Mouse (Mus musculus) bone marrow macrophage, adult 2 months (primary cell): ENCODE data around the gene Uqcrq.

Source experiments
- CTCF ChIP-seq: IDR thresholded peaks from 2 replicates; pipeline ENCODE4 v1.5.1; 2012; ENCODE audit warnings: low read depth, mild to moderate bottlenecking, low read length, moderate library complexity
- POLR2A ChIP-seq: IDR thresholded peaks from 2 replicates; pipeline ENCODE4 v1.6.1; 2012; ENCODE audit warnings: mild to moderate bottlenecking, low read depth, low read length, borderline replicate concordance

DNA sequence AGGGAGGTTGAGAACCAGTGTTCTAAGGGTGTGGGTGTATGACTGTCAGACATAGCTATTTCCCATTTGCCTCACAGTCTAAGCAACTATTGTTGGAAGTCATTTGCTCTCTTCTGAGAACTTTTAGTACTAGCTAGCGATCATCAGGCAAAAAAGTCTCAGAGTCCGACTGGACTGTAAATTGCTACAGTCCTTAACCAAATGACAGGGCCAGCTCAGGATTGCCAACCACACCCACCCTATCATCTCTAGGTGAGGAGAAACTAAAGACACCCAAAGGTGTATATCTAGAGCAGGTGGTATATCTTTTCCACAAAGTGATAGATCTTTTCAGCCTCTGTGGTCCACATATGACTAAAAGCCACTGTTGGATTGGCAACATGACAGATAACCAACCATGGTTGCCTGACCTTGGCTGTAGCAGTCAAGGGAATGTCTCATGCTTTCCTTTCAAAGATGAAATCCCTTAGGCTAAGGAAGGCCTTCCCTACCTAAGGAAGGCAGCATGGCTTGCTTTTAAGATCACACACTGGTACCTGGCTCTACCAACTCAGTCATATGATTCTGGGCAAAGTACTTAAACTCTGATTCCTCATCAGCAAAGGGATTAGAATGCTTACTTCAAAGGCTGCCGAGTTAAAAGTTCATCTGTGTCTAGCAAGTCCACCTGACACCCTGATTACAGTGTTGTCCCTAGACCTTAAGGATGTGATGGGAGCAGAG, 2.5 kb downstream of the Uqcrq start:
- TF ChIP-seq CTCF (no peak), POLR2A (no peak)
